Mouse (Mus musculus): ENCODE measurements around the gene Inpp4b.

GRCm38 (mm10) chr8:81466776-81467175 lies 124.4 kb downstream of the Inpp4b start:
- TF ChIP-seq POLR2A (IDR thresholded peaks at IDR 0.05; ENCODE audit: low read depth, low read length) (no peak), CTCF (conservative IDR thresholded peaks at IDR 0.05; ENCODE audit: insufficient read depth, insufficient read length, low read depth, low read length) (no peak)
